Mouse (Mus musculus) gonadal fat pad, adult 2 months (tissue): ENCODE results near the gene Tcf21. TPM values are rescaled to one million over a fixed set of nuclear protein-coding genes. Genes with fewer than 3 reads are reported as not detected.

Experiments
- DNase-seq: peaks from one replicate; pipeline ENCODE4 v3.0.0-alpha.2; 2012; ENCODE audit warnings: low read depth
- polyA plus RNA-seq: library from polyadenylated mRNA; depleted of rRNA; stranded (reverse); fragments of >200 nt; gene quantifications from 2 replicates; pipeline ENCODE4 v1.2.3, GENCODE M21; 2012; rRNA removed

Gene Tcf21
- polyA plus RNA-seq: 56.0 and 57.8 TPM in 2 replicates

DNA sequence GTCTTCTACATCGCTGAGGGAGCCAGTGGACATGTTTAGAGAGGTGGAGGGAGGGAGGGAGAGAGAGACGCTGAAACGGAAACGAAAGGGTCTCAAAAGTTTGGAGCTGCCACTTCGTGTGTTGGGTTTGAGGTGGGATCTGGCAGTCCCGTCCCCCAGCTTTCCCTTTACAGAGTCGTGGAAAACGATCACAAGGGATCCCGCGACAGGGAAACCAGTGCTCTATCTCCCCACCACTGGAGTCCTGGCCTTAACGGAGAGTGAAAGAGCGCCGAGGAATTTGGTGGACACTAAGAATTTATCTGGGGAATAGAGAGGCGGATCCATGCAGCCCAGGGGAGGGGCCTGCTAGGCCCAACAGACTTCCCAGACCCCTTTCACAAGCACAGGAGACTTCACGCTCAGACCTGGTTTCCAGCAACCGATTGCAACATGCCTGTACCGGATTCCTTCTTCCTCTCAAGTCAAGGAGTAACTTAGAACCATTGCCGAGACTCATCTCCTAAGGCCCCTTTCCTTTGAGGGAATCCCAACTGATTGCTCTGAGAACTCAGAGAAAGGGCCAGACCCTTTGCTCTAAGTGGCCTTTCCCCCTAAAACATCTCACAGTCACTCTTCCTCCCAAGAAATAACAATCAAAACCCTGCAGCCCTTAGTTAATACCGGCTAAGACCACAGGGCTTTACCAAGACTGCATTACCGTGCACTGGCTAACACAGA is at the start of gene Tcf21:
Gene Tcf21, minus strand, starts transcription at position 304 of the 720 bp plus-strand sequence.
- DNase-seq: no peak

DNA sequence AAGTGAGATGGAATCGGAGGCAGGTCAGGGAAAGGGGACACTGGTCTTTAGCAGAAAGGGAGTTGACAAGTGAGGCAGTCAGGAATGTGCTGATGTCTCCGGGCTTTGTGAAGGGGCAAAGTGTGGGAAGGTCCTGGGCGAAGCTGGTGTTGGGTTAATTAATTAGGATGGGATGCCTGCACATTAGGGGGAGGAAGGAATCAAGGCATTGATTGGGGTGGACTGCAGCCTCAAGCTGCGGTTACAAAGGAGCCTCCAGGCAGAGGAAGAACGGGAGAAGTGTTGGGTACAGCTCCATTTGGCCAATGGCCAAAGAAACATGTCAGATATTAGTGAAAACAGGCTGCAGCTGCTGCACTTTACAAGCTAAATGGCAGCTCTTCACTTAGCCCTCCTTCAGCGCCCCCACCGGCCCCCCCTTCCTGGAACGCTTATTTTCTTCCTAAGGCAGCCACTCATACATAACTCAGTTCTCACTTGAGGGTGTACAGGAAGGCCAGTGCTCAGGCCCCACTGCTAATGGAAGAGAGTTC is 48.5 kb upstream of the Tcf21 start:
- DNase-seq: no peak

DNA sequence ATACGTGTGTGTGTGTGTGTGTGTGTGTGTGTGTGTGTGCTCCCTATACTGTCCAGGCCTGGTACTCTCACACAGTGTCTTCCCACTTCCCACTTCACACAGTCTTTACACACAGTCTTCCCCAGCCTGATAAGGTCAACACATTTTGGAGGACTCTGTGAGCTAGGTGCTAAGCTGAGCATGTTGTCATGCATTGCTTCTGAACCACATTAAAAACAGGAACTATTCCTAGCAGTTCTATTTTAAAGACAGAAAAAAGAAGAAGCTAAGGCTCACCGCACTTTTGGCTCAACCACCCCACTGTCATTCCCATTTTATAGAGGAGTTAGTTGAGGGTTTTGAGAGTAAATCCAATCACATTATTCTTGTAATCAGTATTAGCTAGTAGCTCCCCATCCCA is 47.2 kb upstream of the Tcf21 start:
- no peak for DNase-seq

DNA sequence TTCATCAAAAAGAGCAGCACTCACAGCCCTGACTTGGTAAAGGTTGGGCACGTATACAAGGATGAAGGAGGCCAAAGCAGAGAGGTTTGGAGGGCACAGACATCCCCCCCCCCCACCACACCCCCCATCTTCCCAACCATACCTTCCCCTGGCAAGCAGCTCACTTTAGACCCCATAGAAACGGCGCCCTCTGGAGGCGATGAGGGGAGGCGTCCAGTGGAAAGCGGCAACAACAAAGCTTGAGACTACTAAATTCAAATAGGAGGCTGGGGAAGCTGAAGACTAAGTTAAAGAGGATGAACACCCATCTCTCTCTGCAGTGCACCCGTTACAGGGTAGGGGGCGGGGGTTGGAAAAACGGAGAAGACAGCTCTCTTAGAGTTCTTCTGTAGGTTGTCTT is 38.1 kb upstream of the Tcf21 start:
- DNase-seq: no peak

DNA sequence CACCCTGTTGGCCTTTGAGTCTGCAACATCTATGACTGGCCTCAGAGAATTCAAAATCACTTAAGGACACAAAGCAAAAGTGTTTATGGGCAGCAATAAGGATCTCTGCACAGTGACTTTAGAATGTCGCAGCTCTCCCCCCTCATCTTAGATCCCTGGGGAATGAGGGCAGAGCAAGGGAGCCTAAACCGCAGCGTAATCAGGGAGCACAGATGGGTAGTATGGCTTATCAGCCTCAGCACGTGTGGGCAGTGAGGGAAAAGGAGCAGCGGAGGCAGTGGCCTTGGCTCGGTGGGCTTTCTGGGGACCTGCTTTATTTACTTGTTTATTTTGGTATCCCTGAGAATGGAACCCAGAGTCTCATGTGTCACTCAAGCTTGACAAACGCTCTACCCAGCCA is 34.4 kb upstream of the Tcf21 start:
- DNase-seq: no peak

DNA sequence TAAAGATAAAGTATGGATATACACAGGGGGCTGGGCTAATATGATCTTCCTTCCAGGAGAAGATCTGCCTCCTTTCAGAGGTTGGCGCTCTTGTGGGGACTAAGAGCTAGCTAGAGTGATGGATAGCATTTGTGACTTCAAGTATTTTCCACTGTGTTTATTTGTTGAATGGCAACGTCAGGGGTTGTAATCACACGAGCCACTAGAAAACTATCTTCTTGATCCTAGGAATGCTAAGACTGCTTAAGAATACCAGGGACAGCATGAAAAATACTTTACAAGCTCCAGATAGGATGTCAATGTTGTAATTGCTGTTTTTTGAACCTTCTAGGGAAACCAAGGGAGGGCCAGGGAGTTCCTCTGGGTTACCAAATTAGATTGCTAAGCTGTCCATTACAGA is 25.4 kb upstream of the Tcf21 start:
- no peak for DNase-seq

DNA sequence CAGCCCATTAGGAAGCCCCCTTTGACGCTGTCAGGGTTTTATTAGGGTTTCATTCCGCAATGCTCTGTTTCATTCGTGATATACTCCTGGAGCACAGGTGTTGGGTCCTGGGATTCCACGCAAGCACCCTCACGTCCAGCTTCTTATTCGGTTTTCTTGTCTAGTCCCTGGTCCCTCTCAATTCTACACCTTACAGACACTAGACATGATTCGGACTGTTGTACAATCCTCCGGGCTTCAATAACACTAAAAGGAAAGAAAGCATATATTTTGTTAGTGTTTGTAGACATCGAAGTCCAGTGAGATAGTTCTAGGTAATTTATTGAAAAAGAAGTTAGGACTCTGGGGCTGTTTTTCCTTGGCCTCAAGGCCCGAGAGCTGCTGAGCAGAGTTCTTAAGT is 24.8 kb upstream of the Tcf21 start:
- no peak for DNase-seq

DNA sequence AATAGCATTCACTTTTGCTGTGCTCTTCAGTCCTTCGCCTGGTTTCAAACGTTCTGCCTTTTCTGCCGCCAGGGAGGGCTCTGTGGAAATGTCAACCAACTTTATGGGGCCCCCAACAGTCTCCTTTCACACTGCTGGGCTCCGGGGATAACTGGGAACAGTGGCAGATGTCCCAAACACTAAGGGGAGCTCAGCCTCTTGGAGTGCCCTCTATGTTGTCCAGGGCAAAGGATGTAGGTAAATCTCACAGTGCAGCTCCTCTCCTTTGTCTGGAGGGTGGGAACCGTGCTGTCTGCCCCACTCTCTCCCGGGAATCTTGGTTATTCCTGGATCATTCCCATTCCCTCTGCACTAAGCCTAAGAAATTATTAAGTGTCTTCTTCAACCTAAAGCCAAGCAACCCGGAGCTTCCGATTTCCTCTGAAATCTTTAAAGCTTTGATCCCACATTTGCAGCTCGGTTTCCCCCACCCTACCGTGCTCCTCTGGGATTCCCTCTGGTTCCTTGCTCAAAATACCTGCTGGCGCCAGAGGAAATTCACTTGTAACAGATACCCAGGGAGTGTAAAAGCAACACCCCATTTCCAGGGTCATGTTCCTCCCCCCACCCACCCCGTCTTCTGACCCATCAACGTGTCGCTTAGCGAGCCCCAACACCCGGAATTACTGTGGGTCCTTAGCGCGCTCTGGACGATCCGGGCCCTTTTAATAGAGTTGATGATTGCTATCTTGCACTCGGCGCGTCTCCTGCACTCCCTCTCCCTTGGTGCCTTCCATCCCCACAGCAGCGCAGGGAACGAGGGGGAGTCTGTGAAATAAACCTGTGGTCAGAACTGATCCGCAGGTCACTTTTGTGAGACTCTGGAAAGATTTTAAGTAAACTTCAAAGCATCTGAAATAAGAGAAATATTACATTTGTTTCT is 23.7 kb upstream of the Tcf21 start:
- no peak for DNase-seq

DNA sequence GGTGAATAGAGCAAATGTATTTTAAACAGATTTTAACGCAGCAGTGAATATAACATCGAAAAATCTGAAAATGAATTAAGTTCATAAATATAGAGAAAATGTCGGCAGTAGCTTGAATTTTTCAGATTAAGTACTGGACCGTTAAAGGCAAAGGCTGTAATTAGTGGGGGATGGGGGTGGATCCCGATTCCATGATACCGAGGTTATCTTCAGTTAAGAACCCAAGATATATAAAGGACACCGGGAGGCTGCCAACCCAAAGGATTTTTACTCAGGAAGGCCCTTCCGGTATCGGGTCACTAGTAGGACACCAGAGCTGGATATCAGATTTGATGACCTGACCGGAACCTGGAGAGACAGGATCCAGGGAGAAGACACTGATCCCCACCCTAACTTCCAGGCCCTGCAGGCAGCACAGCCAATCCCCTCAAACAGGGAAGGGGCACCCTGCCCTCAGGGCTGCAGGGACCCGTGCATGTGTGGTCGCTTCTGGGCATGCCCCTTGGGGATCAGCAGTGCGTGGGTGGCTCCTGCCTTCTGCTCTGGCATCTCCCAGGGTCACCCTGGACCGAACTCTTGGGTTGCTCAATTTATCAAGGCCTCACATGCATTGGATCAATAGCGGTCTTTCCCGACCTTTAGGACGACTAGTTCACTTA is 22.9 kb upstream of the Tcf21 start:
- no peak for DNase-seq

DNA sequence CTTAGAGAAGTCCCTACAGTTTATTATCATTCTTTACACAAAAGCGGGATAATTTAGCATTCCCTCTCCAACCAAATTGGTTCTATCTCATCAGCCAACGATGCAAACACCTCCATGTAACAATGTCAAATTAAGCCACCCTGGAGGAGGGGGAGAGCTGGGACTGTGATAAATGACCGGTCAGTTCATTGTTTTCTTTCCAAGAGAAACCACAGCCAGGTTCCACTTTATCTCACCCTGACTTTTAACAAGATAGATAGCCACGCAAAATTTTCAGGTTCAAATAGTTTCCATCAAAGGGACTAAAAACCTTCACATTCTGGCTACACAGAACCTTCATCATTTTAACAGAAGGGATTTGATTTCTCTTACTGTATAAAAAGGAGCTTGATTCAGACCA is 22.1 kb upstream of the Tcf21 start:
- DNase-seq: no peak

DNA sequence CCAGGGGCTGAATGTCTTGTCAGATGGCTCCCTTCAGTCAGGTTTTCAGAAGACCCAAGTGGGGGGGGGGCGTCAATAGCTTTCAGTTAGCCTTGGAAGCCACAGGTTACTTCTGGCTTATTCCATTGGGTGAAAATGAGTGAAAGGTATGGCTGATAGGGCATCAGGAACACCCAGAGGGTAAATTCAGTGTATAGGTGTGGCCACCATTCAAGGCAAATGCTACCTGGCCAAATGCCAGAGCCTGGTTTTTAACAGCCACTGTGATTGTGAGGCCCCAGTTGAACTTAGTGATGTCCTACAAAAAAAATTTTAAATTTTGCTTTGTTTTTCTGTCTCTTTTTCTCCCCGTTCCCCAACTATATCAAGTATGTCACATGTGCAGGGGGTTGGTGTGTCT is 6.3 kb upstream of the Tcf21 start:
- no peak for DNase-seq

DNA sequence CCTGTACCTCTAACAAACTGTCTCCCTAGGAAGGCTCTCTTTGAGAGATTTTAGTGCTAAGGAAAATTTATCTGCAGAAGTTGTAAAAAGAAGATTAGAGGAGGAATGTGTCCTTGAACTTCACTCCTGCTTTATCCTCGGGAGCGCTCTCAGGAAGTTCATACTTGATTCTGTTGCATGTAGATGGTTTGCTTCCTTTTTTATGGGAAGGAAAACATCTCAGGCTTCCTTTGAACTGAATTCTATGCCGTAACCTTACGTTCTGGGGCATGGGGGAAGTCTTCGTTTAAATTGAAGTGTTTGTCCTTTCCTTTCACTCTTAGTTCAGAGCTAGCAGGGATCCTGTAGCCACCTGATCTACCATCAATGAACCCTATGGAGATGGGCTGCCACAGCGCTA is 2.9 kb upstream of the Tcf21 start:
- no peak for DNase-seq

DNA sequence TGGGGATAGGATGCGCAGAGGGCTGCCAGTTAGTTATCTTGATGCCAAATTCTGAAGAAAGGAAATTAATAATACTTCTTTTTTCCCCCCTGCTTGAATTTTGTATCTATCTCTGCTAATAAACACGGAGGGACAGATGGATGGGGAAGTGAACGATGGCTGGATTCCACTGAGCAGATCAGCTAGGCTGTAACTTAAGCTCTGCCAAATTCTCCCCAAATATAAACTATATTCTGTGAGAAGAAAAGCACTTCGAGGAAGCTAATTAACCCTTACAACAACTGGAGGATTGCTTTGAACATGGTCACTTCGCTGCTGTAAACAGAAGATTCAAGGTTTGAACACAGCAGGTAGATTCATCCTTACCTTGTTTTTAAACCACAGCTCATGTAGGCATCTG is 2.5 kb upstream of the Tcf21 start:
- DNase-seq: no peak

DNA sequence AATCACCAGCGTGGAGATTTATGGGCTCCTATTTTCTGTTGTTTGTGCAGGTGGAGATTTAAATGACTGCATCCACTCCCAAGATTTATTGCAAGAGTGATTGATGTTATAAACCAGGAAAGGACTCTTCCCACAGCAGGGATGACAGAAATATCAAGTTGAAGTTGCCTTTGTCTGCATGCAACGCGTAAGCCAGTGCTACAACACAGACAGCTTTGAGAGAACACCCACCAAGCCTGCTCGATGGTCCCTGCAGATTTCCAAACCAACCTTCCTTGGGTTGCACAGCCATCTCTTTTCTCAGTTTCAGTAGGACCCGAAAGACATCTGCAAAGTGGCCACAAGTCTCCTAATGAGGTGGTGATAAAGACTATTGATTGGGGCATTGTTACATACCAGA is 1.7 kb upstream of the Tcf21 start:
- no peak for DNase-seq

DNA sequence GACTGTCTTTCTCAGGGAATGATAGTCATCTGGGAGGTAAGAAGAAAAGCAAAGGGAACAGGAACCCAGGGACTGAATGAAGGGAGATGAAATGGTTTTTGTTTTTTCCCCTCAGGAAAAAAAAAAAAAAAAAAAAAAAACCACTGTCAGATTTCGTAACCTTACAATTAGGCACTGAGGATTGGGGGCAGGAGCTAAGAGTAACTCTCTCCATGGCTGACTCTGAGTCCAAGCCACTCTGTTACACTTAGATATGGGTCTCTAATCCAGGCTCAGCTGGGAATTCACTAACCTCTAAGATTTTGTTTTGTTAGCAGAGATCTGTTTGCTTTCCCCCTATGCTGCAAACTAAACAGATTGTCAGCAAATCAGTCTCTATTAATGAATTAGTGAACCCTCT is 1.3 kb upstream of the Tcf21 start:
- no peak for DNase-seq

DNA sequence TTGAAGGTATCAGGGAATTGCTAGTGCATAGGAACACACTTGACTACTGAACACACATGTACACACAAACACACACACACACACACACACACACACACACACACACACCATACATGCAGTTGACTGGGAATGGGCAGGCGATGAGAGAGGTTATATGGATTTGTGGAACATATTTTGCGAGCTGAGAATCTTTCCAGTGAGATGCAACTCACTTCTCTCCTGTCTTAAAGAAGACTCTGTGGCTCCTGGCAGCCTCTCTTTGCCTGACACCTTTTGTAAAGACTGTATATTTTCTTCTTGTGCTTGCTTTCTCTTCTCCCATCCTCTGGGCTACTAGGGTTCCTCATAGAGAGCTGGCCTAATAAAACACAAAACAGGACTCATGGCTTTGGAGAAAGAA is 867 bp upstream of the Tcf21 start:
- no peak for DNase-seq

DNA sequence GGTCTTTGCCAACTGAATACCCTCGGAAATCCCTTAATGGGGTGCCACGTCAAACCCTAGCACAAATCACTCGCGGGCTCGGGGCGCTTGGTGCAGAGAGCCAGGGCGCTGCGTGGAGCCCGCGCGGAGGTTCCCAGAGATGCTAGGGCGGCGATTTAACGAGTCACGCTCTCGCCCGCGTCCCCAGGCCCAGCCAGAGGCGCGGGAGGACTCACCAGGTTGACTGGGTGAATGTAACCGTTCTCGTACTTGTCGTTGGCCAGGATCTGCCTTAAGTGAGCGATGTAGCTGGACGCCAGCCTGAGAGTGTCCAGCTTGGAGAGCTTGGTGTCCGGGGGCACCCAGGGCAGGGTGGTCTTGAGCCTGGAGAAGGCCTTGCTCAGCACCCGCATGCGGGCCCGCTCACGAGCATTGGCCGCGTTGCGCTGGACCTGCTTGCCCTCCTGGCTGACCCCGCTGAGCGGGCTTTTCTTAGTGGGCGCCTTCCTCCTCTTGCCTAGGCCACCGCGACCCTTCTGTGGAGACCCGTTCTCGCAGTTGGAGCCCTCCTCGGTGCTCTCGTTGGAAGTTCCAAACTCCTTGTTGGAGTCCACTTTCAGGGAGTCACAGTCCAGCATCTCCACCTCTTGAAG is 619 bp downstream of the Tcf21 start:
- DNase-seq: no peak

DNA sequence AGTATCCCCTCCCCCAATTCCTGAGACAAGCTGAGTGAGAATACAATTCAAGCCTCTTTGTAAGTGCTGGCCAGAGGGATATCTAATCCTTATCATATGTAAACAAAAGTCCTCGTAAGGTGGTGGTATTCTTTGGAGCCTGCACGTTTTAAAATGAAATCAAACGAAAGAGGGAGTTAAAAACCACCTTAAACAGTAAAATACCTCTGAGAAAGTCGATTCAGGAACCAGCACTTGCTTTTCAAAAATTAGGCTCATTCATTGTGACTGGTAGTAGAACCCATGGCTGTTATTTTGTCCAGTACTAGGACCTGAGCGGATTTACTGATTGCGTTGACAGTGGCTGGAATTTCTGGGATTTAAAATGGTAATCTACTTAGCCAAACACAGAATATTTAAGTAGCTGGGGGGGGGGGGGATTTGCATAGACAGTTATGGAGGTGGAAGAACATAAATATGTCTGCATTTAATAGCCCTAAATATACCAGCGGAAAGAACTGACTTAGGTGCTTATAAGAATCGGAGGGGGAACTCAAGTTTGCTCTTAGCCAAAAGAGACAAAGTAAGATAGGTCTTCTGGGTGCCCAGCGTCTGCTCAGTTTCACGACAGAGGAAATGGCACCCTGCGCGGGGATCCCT is 1.3 kb downstream of the Tcf21 start:
- no peak for DNase-seq

DNA sequence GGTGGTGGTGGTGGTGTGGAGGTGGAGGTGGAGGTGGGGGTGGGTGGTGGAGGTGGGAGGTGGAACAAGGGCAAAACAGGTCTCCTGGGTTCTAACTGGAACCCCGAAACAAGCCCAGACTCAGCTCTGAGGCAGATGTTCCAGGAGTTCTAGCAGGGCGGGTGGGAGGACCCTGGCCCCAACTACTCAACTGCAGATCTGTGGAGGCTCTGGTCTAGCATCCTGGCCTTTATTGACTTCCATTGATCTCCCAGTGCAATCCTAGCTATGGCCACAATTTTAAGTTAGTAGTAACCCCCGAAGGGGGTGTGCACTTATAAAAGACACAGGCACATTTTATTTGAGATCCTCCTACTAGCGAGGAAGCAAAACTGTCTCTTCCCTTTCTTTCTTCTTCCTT is 2.0 kb downstream of the Tcf21 start:
- no peak for DNase-seq

DNA sequence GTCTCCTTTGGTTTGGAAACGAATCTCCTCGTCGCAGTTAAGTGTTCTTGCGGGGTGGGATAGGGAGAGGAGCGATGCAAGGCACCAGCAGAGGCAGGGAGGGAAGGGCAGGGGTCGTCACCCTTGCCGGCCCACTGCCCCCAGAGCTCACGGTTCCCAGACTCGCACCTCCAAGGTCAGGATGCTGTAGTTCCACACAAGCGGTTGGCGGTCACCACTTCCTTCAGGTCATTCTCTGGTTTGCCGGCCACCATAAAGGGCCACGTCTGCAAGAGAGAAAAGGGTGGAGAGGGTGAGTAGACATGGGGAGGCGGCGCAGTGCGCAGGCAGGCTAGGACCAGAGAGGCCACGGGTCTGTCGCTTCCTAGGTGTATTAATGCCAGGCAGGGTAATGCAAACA is 2.4 kb downstream of the Tcf21 start:
- DNase-seq: no peak

DNA sequence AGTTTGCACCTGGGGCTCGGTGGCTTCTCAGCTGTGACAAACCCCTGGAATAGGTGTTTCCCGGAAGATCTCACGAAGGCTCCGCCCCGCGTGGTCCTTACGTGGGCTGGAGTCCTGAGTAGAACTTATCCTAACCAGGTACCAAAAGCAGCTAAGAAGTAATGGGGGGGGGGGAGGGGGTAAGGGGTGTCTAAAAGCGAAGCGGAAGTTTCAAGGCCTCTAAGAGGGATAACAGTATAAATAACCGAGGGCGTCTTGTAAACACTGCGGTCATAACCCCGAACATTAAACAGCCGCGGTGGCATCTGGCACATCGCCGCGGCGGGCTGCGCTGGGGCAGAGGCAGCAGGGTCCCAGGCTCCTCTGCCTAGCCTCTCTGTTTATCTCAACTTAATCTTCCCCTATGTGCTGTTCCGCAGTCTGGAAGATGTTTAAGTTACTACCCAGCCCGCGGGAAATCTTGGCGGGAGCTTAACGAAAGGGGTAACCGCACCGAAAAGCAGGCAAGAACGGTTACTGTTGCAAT is 3.7 kb downstream of the Tcf21 start:
- no peak for DNase-seq
